Mouse (Mus musculus): ENCODE data around the gene Khdrbs1. TPM values are rescaled to one million over a fixed set of nuclear protein-coding genes. Genes with fewer than 3 reads are reported as not detected.
A peak's percentile ranks its signal among the peaks of the same experiment; 100 is the strongest.
"Not testable (repeated sequence)": the region's sequence is repeated elsewhere in the genome, so short reads cannot be mapped to it uniquely, and the experiment has no call there.

Gene Khdrbs1
- total RNA-seq, 4 experiments from 2014 or later: 70.1 to 80.2 (median 76.4) TPM

- peak; percentile 28 for DNase-seq
Observed at GRCm38 (mm10) chr4:129743010-129743390, 897 bp upstream of the Khdrbs1 start.

- no peak for DNase-seq
Observed at GRCm38 (mm10) chr4:129741974-129742231, 200 bp downstream of the Khdrbs1 start.

GRCm38 (mm10) chr4:129741251-129741973 is 691 bp downstream of the Khdrbs1 start:
- peak; percentile 38 for DNase-seq

GRCm38 (mm10) chr4:129739111-129739645 is 2.9 kb downstream of the Khdrbs1 start:
- DNase-seq: no peak

GRCm38 (mm10) chr4:129736173-129736572 is 5.9 kb downstream of the Khdrbs1 start:
- DNase-seq: no peak

GRCm38 (mm10) chr4:129735485-129735884 is 6.6 kb downstream of the Khdrbs1 start:
- DNase-seq: not testable (repeated sequence)

GRCm38 (mm10) chr4:129731423-129731822 is 10.7 kb downstream of the Khdrbs1 start:
- DNase-seq: no peak

- no peak for DNase-seq
Observed at GRCm38 (mm10) chr4:129716310-129716709, 25.8 kb downstream of the Khdrbs1 start.

GRCm38 (mm10) chr4:129709486-129710129 is 32.5 kb downstream of the Khdrbs1 start:
- no peak for DNase-seq

GRCm38 (mm10) chr4:129706750-129707149 is 35.4 kb downstream of the Khdrbs1 start:
- no peak for DNase-seq

GRCm38 (mm10) chr4:129702454-129702853 is 39.6 kb downstream of the Khdrbs1 start:
- DNase-seq: no peak

- DNase-seq: peak; percentile 77
Observed at GRCm38 (mm10) chr4:129701503-129702377, 40.4 kb downstream of the Khdrbs1 start.

- DNase-seq: not testable (repeated sequence)
Observed at GRCm38 (mm10) chr4:129700661-129701060, 41.4 kb downstream of the Khdrbs1 start.

- DNase-seq: no peak
Observed at GRCm38 (mm10) chr4:129700216-129700615, 41.9 kb downstream of the Khdrbs1 start.

GRCm38 (mm10) chr4:129697191-129697590 is 44.9 kb downstream of the Khdrbs1 start:
- no peak for DNase-seq

- peak; percentile 87 for DNase-seq
Observed at GRCm38 (mm10) chr4:129696158-129696985, 45.7 kb downstream of the Khdrbs1 start, which contains the start of gene Tmem39b. Gene Tmem39b (minus strand): TSS chr4:129696838.

- DNase-seq: no peak
Observed at GRCm38 (mm10) chr4:129695815-129696157, 46.3 kb downstream of the Khdrbs1 start.

GRCm38 (mm10) chr4:129684531-129684930 is 57.6 kb downstream of the Khdrbs1 start:
- DNase-seq: no peak

- no peak for DNase-seq
Observed at GRCm38 (mm10) chr4:129683901-129684493, 58.1 kb downstream of the Khdrbs1 start.

GRCm38 (mm10) chr4:129681837-129682236 is 60.3 kb downstream of the Khdrbs1 start:
- DNase-seq: no peak

- DNase-seq: no peak
Observed at GRCm38 (mm10) chr4:129672878-129673449, 69.1 kb downstream of the Khdrbs1 start.
